Mouse (Mus musculus): Measurements from ENCODE around the gene Antxrl.

Gene Antxrl

GRCm38 (mm10) chr14:34052516-34052915 lies at the start of gene Antxrl:
Gene Antxrl, plus strand, starts transcription at chr14:34052707.
- DNase-seq (ENCODE audit: low spot score), result no peak

- no peak for DNase-seq (ENCODE audit: low spot score)
These were observed 37.4 kb upstream of the Antxrl start, which contains the start of gene Gm30083 for GRCm38 (mm10) chr14:34015063-34015462. Gene Gm30083, minus strand, starts transcription at chr14:34015182.

- DNase-seq (ENCODE audit: low spot score), result no peak
These were observed 36.1 kb upstream of the Antxrl start, which contains the start of gene Gm5460 for GRCm38 (mm10) chr14:34016381-34016780. Gene Gm5460, plus strand, starts transcription at chr14:34016758.

GRCm38 (mm10) chr14:34016938-34017337 lies 35.6 kb upstream of the Antxrl start:
- DNase-seq (ENCODE audit: low spot score), result no peak

- no peak for DNase-seq (ENCODE audit: low spot score)
These were observed 25.8 kb upstream of the Antxrl start for GRCm38 (mm10) chr14:34026710-34027109.

- DNase-seq (ENCODE audit: low spot score), result no peak
These were observed 18.5 kb upstream of the Antxrl start for GRCm38 (mm10) chr14:34033841-34034610.

GRCm38 (mm10) chr14:34041241-34041640 lies 11.3 kb upstream of the Antxrl start:
- DNase-seq (ENCODE audit: low spot score), result no peak

GRCm38 (mm10) chr14:34043341-34043740 lies 9.2 kb upstream of the Antxrl start:
- no peak for DNase-seq (ENCODE audit: low spot score)

- peak; percentile 12 for DNase-seq (ENCODE audit: low spot score)
These were observed 2.3 kb upstream of the Antxrl start for GRCm38 (mm10) chr14:34050101-34050779.

- DNase-seq (ENCODE audit: low spot score), result no peak
These were observed 19.2 kb downstream of the Antxrl start for GRCm38 (mm10) chr14:34071665-34072064.

- no peak for DNase-seq (ENCODE audit: low spot score)
These were observed 22.8 kb downstream of the Antxrl start for GRCm38 (mm10) chr14:34075346-34075745.

- DNase-seq (ENCODE audit: low spot score), result no peak
These were observed 24.7 kb downstream of the Antxrl start for GRCm38 (mm10) chr14:34077222-34077621.

- no peak for DNase-seq (ENCODE audit: low spot score)
These were observed 25.8 kb downstream of the Antxrl start for GRCm38 (mm10) chr14:34078293-34078692.

GRCm38 (mm10) chr14:34080321-34080997 lies 28.0 kb downstream of the Antxrl start:
- DNase-seq (ENCODE audit: low spot score), result peak; percentile 93

GRCm38 (mm10) chr14:34085731-34086130 lies 33.2 kb downstream of the Antxrl start, which contains the start of gene Anxa8:
Gene Anxa8, plus strand, starts transcription at chr14:34085981.
- peak; percentile 84 for DNase-seq (ENCODE audit: low spot score)

GRCm38 (mm10) chr14:34086806-34087205 lies 34.3 kb downstream of the Antxrl start:
- DNase-seq (ENCODE audit: low spot score), result no peak

GRCm38 (mm10) chr14:34087856-34088398 lies 35.4 kb downstream of the Antxrl start:
- peak; percentile 78 for DNase-seq (ENCODE audit: low spot score)

- peak; percentile 29 for DNase-seq (ENCODE audit: low spot score)
These were observed 37.3 kb downstream of the Antxrl start for GRCm38 (mm10) chr14:34089796-34090195.

GRCm38 (mm10) chr14:34091475-34091874 lies 39.0 kb downstream of the Antxrl start:
- no peak for DNase-seq (ENCODE audit: low spot score)

- DNase-seq (ENCODE audit: low spot score), result peak; percentile 77
These were observed 40.3 kb downstream of the Antxrl start for GRCm38 (mm10) chr14:34092856-34093255.

GRCm38 (mm10) chr14:34096161-34096560 lies 43.7 kb downstream of the Antxrl start:
- peak; percentile 76 for DNase-seq (ENCODE audit: low spot score)

GRCm38 (mm10) chr14:34102601-34103000 lies 50.1 kb downstream of the Antxrl start, which contains the start of gene A630023A22Rik:
Gene A630023A22Rik, minus strand, starts transcription at chr14:34102754.
- peak; percentile 73 for DNase-seq (ENCODE audit: low spot score)

All from adipocyte (in vitro differentiated cells).